Mouse (Mus musculus) heart, adult 11 months (tissue): ENCODE measurements around the gene Wbp11.

ENCODE experiments used
- DNase-seq: peaks from one replicate; pipeline ENCODE4 v3.0.0; 2022

Wbp11 gene

DNA sequence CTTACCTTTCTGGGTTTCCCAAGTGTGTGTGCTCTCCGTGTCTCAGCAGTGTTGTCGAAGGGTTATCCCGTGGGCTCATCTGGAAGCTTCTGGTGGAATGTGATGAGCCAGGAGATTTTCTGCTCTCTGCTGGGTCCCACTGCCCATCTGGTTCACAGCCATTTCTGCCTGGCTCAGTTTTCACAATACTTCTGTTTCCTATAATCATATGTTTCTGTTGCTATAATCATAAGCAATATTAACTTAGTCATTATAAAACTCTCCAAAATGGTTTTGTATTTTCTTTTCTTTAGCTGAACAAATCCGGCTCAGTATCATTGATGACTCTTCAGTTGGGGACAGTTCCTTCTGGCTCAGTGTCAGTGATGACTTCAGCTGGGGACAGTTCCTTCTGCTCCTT is 7.3 kb upstream of the Wbp11 start, which contains the start of gene Smco3:
TSS of gene Smco3 (minus strand) at position 101 of the 400 bp plus-strand sequence.
- peak; percentile 51 for DNase-seq

GRCm38 (mm10) chr6:136831712-136832111 is 3.7 kb upstream of the Wbp11 start:
- peak; percentile 89 for DNase-seq

- peak; percentile 86 for DNase-seq
These were observed 648 bp upstream of the Wbp11 start for GRCm38 (mm10) chr6:136828681-136829080.

GRCm38 (mm10) chr6:136827516-136827880 is 535 bp downstream of the Wbp11 start, which contains the start of gene BC049715:
BC049715 (plus strand) TSS chr6:136827626.
- no peak for DNase-seq

GRCm38 (mm10) chr6:136827116-136827515 is 917 bp downstream of the Wbp11 start:
- no peak for DNase-seq

GRCm38 (mm10) chr6:136824987-136825386 is 3.0 kb downstream of the Wbp11 start:
- DNase-seq = peak; percentile 35

GRCm38 (mm10) chr6:136821086-136821485 is 6.9 kb downstream of the Wbp11 start:
- DNase-seq = peak; percentile 88

GRCm38 (mm10) chr6:136820381-136820780 is 7.7 kb downstream of the Wbp11 start:
- DNase-seq = peak; percentile 91

GRCm38 (mm10) chr6:136817549-136817948 is 10.5 kb downstream of the Wbp11 start:
- DNase-seq = peak; percentile 85

- peak; percentile 84 for DNase-seq
These were observed 11.2 kb downstream of the Wbp11 start for GRCm38 (mm10) chr6:136816826-136817225.

- peak; percentile 25 for DNase-seq
These were observed 12.7 kb downstream of the Wbp11 start for GRCm38 (mm10) chr6:136815381-136815780.

DNA sequence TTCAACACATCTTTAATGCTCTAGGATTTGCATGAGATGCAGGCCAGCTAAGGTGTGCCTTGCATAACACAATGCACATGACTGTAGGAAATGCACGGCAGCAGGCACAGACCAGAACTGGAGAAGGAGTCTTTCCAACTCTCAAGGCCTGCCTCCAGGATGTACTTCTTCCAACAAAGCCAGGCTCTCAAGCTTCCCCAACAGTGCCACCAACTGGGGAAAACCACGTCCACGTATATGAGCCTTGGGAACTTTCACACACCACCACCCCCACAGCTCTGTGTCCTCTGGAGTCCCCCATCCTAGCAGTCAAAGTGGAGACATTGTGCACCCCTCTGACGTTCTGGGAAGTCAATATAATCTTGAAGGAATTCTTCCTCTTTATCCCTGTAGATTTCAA is 14.9 kb downstream of the Wbp11 start:
- DNase-seq = peak; percentile 67

- DNase-seq = peak; percentile 78
These were observed 16.8 kb downstream of the Wbp11 start for GRCm38 (mm10) chr6:136811196-136811595.

DNA sequence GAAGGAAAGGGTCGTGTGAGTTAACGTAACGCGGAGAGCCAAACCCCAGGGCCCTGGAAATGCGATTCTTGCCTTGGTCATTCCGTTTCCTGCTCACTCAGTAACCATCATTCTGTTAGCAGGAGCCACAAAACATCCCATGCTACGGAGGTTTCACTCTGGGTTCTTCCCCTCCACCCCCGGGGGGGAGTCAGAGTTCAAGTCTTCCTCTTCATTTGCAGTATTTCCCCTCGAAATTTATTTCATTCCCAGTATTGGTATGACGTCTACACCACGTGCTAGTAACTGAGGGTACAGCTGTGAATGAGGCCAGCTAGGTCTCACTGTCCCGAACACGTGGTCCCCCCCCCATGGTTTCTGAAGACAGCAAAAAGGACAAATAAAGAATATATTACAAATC is 18.4 kb downstream of the Wbp11 start:
- peak; percentile 86 for DNase-seq

GRCm38 (mm10) chr6:136809077-136809476 is 19.0 kb downstream of the Wbp11 start:
- DNase-seq = peak; percentile 97

DNA sequence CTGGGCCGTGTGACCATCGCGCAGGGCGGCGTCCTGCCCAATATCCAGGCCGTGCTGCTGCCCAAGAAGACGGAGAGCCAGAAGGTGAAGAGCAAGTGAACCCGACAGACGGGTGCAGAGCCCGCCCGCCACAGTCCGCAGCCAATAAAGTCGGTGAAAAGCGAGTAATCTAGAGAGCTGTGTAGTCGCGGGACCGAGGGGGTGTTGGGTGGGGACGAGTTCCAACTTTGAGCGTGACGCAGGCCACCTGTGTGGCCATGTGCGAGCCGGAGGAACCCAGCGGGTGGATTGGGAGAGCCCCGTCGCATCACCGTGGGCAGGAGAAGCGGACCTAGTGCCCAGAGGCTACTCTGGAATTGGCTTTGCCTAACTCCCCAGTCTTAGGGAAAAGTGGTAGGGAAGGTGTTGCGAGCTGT is 19.4 kb downstream of the Wbp11 start:
- DNase-seq = peak; percentile 96

GRCm38 (mm10) chr6:136808014-136808417 is 20.0 kb downstream of the Wbp11 start, which contains the start of gene H2afj:
H2afj (plus strand) TSS chr6:136808244.
- DNase-seq = peak; percentile 100

DNA sequence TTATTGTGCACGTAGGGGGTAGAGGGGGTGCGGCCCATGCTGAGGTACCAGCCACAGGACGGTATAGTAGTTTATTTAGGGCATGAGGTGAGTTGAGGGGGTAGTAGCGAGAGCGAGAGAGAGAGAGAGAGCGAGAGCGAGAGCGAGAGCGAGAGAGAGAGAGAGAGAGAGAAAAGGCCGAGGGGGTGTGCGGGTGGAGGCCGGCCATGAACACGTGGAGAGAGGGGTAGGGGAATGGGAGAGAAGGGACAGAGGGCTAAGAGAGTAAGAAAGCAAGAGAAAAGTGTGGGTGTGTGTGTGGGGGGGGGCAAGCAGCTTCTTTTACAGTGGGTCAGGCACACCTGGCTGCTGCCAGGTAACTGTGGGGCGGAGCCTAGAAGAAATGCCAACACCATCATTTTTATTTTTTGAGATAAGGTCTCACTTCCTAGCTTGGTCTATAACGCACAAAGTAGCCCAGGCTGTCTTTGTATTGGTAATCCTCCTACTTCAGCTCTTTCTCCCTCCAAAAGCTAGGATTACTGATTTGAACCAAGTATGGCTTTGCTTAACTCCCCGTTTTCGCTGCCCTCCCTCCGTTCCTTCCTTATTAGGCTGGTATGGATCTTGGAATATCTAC is 20.5 kb downstream of the Wbp11 start:
- DNase-seq = no peak

GRCm38 (mm10) chr6:136806819-136807218 is 21.2 kb downstream of the Wbp11 start:
- DNase-seq = peak; percentile 89

DNA sequence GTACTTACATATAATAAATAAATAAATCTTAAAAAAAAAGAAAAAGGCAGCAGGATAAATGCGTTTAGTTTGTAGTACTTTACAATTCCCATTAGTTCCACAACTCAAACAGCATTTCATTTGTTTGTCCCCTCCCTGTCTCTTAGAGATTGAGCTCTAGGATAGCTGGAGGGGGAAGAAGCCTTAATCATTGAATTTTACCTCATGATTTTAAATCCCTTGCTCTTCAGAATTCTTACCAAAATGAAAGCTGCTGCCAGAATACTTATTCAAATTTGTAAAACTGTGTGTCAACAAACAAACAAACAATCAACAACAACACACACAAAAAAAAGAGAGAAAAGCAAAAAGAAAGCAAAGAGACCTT is 22.6 kb downstream of the Wbp11 start:
- DNase-seq = no peak

GRCm38 (mm10) chr6:136804705-136805408 is 23.2 kb downstream of the Wbp11 start:
- DNase-seq = peak; percentile 78

DNA sequence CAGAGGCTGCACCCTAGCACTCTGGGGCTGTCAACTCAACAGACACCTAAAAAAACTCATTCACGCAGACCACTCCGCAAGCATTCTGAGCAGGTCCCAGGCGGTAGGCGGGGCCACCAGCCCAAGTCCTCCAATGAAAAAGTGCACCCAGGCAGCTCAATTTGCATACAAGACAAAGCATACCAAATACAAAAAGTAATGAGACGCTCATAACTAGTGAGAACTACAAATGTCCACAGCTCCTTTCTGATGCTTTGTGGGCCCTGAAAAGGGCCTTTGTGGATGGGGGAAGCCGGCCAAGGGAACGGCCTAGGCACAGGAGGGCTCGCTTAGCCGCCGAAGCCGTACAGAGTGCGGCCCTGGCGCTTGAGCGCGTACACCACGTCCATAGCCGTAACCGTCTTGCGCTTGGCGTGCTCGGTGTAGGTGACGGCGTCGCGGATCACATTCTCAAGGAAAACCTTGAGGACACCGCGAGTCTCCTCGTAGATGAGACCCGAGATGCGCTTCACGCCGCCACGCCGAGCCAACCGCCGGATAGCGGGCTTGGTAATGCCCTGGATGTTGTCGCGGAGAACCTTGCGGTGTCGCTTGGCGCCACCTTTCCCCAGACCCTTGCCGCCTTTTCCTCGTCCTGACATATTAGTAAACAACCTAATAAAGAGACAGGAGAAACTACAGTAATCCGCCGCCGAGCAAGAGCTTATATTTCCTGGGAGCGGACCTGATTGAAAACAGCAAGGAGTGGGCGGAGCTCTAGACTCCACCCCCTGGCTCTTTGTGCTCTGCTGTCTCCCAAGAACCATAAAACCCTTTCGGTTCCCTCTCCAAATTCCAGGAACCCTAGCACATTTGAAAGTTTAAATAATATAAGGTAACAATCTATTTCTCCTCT is 24.0 kb downstream of the Wbp11 start, which contains the start of gene Hist4h4:
TSS of gene Hist4h4 (minus strand) at position 677 of the 895 bp plus-strand sequence.
- peak; percentile 99 for DNase-seq

GRCm38 (mm10) chr6:136803093-136803738 is 24.8 kb downstream of the Wbp11 start:
- DNase-seq = no peak
